Mouse (Mus musculus) embryo, embryonic 11.5 days (tissue): ENCODE data around the gene Hoxd4.

ENCODE experiments used
- DNase-seq: peaks from one replicate; pipeline ENCODE4 v3.0.0-alpha.2; 2012; ENCODE audit warnings: low read depth, low spot score

The Hoxd4 gene

DNA sequence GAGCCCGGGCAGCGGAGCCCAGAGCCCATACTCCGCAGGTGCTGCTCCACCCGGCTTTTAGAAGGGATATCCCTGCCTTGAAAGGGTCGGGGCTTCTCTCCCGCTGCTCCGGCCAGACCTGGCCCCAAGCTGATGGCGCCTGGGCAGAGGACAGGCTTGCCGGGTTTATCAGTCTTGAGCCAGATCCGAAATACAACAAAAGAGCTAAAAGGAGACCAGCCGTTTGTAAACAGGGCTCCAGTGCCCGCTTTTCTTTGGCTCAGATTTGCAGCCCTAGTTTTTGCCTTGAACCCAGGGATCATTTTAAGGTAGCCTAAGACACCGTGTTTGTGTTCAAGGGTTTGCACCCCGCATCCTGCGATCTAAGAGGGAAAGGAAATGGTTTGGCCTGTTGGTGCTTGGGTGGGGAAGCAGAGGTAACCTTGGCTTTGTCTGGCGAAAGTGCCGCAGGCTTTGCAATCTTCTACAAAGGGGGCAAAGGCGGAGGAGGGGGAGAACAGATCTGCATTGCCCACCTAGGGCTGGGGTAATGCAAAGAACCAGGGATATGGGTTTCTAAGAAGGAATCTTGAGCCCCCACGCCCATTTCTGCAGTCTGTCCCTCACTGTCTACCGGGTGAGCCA, 18.8 kb upstream of the Hoxd4 start:
- DNase-seq, result no peak

DNA sequence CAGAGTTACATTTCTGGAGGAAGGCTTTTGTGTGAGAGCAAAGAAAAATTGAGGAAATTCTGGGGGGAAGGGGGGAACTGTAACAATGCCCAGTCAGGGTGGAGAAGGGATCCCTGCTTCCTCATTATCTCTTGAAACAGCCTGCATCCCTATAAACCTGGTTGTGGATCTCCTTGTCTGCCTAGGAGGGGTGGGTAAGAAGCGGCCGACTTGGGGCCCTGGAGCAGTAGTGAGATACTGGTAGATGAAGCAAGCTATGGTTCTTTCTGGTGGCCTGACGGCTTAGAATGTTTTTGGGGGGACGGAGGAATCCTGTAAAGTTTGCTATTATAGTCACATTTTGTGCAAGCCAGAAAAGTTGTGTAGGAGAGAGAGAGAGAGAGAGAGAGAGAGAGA, 18.3 kb upstream of the Hoxd4 start:
- DNase-seq, result no peak

DNA sequence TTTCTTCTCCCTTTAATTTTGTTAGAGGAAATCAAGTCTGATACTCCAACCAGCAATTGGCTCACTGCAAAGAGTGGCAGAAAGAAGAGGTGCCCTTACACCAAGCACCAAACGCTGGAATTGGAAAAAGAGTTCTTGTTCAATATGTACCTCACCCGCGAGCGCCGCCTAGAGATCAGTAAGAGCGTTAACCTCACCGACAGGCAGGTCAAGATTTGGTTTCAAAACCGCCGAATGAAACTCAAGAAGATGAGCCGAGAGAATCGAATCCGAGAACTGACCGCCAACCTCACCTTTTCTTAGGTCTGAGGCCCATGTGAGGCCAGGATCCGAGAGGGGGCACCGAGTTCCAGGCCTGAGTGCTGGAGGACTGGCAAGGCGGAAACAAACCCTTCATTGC, 17.7 kb upstream of the Hoxd4 start:
- no peak for DNase-seq

DNA sequence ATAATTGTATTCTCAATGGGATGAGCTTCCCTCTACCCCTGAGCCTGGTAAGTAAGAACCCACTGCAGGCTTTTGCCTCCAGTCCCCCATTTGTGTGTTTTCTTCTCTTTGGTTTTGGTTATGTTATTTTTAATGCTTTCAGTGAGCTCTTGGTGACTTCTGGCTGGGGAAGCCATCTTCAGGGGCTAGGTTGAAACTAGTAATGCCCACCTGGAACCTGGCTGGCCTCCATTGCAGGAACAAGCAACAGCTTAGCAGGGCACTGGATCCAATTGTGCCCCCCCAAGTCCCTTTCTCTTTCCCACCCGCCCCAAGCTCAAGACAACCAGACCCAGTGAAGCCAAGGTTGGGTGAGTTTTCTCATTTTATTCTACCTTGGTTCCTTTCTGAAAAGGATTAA, 16.3 kb upstream of the Hoxd4 start:
- DNase-seq, result no peak

DNA sequence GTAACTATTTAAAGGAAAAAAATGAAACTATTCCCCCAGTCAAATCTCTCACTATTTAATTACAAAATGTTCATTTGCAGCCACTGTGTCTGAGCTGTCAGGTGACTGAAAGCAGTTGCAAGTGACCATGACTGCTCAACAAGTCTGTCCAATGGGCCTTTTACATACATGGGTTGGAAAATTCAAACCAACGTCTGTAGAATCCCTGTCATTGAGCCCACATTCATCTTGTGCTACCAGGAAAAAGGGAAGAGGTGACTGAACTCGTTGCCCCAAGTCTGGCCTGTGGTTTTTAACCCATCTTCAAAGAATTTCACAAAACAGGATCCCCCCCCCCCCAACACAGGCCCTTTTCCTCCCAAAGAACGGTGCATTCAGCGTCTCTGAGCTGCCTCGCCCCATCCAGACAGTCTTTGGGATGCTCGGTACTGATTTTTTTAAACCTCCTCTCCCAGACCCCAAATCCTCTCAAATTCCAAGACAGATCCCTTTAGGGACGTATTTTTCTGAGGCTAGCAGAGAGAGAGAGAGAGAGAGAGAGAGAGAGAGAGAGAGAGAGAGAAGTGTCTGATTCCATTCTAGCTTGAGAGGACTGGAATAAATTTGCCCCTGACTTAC, 15.8 kb upstream of the Hoxd4 start:
- DNase-seq, result no peak

DNA sequence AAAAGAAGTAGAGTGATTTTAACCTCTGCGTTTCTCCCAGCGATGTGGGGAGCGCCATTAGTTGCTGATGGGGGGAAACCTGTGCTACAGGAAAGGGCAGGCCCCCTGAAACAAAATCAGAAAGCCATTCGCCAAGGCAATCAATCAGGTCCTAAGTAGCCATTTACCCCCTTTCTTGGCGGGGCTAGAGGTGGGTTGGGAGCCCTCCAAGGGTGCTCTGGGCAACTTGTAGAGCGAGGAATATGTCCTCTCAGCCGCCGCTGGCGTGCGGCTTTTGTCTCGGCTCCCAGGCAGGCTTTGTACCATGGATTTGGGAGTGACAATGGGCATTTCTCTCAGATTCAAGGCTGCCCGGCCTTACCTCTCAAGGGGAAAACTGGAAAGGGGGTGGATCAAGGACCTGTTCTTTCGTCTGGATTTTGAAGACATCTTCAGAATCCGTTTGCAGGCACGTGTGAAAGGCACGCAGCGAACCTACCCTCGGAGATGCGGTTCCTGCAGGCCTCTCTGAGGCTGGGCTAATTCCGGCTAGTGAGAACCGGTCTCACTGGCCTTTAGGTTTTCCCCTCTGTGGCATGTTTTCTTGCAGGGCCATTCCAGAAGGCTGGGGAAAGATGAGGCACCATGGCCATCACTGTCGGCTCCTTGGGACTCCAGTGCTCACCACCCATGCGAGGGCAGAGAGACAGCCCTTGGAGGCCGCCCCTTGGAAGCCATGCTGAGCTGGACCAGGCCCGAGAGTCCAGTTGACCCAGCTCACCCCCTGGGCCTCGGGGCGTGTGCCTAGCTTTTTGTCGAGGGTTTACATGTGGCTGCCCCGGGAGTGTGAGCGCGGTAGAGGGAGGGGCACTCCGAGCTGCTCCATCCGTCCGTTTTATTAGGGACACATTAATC, 15.0 kb upstream of the Hoxd4 start:
- no peak for DNase-seq

DNA sequence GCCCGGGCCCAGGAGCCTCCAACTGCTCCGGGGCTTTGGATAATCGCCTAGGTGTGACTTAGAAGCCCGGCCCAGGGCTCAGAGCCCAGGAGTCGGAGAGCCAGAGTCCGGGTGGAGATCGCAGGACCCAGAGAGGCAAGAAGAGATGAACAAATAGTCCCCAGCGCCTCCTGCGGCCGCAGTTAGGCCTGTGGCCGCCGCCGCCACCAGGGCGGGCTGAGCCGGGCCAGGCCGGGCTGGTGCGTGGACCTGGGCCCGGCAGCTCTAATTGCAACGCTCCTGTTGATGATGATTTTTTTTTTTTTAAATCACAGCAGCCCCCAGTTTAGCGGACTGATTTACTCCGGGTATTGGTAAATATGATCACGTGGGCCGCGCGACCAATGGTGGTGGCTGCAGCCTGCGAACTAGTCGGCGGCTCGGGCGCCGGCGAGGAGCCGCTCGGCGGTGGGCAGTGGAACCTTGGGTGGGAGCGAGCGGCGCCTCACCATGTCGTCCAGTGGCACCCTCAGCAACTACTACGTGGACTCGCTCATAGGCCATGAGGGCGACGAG, 14.1 kb upstream of the Hoxd4 start, which contains the start of gene Hoxd9:
Hoxd9 (plus strand) TSS at position 161 of the 555 bp plus-strand sequence.
- no peak for DNase-seq

DNA sequence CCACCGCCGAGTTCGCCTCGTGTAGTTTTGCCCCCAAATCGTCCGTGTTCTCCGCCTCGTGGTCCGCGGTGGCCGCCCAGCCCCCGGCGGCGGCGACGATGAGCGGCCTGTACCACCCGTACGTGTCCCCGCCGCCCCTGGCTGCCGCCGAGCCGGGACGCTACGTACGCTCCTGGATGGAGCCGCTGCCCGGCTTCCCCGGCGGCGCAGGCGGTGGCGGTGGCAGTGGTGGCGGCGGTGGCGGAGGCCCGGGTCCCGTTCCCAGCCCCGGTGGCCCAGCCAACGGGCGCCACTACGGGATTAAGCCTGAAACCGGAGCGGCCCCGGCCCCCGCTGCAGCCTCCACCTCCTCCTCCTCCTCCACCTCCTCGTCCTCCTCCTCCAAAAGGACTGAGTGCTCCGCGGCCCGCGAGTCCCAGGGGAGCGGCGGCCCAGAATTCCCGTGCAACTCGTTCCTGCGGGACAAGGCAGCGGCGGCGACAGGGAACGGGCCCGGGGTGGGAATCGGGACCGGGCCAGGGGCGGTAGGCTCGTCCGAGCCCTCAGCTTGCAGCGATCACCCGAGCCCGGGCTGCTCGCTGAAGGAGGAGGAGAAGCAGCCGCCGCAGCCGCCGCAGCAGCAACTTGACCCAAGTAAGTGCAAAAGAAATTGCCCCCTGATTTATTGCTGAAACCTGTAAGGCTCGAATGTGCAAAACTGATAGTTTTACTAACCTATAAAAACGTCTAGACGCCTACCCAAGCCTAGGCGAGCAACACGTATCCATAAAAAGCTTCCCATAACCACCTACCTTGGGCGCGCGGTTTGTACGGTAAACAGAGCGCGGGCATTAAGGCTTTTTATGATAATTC, 13.3 kb upstream of the Hoxd4 start:
- DNase-seq, result no peak

DNA sequence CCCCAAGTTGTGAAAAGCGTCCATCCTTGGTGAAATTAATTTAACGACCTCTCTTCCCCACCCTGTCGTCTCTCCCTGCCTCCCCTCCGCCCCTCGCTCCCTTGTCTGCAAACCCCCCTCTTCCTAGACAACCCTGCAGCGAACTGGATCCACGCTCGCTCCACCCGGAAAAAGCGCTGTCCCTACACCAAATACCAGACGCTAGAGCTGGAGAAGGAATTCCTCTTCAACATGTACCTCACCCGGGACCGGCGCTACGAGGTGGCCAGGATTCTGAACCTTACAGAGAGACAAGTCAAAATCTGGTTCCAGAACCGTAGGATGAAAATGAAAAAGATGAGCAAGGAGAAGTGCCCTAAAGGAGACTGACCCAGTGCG, 12.7 kb upstream of the Hoxd4 start:
- no peak for DNase-seq

DNA sequence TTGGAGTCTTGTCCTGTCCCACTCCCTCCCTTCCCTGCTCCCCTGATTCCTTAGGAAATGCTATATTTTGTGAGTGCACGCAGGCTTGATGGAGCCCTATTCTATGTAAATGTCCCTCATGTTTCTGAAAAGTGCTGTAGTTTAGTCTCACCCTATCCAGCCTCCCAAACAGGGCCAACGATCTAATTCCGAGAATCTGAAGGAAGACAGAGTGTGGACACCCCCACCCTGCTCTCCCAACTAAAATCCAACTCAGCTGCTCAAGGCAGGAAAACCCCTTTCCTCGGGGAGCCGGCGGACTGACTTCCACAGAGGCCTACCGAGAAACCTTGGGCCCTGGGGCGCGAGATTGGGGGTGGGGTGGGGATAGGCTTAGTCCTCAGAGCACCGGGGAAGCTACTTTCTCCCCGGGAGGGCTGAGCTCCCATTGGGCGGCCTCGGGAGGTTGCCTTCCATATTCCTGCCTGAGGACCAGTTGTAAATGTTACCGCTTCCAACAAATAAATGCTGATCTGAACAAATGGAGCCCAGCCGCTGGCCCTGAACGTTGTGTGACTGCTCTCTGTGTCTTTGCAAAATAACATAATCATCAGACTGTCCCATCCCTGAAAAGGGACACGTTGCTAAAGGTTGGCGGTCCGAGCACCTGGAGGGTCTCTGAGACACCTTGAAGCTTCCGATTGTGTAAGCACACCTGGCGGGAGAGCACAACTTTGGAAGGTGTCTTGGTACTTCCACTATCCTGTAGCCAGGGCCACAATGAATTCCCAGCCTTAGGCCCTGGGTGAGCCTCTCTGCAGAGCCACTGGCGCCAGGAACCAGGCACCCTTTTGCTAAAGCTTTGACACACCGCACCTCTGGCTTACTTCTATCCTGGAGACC, 11.8 kb upstream of the Hoxd4 start:
- DNase-seq, result no peak

DNA sequence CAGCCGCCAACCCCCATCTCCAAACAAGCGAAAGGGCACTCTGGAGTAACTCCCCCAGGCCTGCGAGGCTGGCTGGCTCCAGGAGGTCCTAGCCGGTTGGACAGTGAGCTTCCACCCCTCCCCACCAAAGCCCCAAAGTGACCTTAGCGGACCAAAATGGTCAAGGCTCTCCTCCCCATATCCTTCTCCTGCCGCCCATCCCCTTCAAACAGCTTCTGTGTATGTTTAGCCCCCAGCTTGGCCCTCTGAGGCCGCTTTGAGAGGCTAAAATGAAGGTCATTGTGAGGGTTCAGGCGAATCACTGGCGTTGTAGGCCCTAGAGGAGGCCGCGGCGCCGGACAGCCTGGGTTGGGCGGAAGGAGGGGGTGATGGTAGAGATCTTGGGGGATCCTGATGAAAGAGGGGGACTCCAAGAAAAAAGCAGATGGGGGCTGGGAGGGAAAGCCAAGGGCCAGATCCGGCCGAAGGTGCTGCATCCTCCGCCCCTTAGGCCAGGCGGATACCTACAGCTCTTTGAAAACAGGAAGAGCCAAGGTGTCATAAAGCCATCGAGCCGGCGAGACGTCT, 11.1 kb upstream of the Hoxd4 start:
- DNase-seq, result no peak

DNA sequence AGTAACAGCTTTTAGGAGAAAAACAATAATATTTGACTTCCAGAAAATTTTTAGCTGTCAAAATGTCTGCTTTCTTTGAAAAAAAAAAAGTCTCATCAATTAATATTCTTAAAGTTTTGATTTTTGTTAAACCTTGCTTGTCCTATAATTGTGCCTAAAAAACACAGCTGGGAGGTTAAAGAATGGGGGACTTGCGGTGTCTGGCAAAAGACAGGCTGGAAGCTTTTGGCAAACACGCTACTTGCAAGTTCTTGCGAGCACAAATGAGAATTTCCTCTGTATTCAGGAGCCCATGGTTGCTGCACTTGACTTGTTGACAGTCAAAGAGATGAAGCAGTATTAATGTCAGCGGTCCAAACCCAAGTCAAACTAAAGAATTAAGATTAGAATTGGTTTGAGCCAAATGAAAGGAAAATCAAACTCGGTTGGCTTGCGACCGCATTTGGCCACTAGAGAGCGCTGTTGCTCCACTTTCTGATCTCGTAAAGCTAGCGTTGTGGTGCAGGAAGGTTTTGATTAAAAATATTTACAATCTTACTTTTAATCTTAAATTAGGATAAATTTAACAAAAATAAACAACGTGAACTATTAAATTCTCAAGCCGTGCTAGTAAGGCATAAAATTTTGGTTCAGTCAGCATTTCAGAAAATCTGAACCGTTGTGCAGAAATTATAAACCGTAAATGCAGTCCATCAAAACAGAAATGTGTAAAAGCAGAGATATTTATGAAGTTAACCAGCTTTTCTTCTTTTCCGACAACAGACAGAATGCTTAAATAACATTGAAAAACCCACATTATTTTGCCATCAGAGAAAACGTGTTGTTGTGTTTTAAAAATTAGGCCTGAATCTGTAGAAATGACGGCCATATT, 9.5 kb upstream of the Hoxd4 start:
- no peak for DNase-seq

DNA sequence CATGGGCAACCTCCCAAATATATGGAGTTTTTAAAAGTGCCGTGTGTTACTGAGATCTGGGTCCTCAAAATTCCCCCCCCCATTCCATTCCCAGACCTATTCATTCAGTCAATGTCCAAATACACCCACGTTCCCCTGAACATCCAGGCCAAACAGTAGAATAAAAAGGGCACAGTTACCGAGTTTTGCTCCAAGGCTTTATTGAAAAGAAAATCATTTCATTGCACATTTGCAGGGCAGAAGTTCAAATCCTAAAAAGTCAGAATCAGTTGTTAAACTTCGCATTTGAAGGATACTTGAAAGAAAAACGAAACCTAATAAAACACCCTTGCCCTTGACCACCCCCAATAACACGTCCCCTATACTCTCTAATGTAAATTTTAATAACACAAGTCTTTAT, 8.9 kb upstream of the Hoxd4 start:
- no peak for DNase-seq

DNA sequence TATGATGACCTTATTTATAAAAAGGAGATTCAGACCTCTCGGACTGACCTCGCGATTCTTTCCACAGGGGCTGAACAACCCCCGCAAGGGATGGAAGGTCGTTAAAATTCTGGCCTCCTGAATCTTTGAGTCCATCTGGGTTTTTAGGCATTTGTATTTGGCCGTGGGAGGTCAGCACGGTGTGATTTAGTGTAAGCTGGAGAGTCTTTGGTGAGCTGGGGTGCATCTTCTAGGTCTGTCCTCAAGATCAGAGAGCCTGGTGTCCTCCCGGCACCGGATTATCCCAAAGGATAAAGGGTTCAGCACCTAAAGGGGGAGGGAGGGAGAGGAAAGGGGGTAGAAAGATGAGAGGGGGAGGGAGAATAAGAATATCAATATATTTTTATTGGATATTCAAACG, 8.4 kb upstream of the Hoxd4 start:
- no peak for DNase-seq

DNA sequence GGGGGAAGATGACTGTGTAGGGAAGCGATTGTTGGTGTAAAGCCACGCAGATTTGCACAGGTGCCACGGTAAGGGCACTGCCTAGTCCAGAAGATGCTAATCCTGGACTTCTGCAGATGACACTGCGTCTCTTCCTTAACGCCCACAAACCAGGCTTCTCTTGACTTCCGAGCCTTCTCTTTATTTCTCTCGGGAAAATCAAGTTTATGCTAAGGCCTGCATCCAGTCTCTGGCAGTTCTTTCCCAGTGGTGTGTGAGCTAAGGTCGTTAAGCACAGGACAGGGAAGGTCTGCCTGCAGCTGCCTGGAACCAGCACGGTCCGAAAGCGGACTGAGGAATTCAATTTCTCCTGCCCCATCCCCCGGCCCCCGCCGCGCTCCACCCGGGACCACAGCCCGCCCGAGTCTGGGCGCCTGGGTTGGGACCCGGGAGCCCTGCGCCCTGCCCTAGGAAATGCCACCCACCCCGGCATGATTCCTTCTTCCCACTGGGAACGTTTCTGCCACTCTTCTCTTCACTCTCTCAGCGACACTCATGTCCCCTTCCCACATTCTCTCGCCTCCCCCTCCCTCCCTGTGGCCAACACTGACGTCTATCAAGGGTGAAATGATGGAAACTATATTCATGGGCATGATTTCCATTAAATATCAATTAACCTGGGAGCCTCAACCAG, 7.9 kb upstream of the Hoxd4 start:
- no peak for DNase-seq

DNA sequence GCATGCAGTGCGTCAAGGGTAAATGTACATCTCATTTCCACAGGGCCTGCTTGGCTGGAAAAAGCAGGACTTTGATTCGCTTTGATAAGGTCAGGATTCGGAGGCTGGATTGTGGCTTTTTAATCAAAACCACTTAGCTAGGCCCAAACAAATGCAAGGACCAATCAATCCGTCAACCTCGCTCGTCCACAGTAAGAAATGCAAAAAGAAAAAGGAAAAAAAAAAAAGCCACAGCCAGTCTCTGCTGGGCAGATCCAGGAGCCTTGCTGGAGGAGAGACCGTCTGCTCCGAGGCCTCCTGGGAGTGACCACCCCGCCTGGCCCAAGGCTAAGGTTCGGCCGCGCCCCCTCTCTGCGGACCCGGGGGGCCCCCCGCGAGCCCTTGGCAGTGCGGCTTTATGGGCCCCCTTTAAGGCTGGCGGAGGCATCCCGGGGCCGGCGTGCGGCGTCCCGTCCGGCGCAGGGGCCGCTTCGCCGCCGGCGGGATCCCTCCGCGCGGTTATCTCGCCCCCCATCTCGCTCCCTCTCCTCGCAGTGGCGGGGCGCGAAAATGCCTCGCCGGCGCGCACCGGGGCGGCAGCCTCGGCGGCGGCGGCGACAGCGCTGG, 7.2 kb upstream of the Hoxd4 start, which contains the start of gene Hoxd8:
Hoxd8 (plus strand) TSS at position 223 of the 606 bp plus-strand sequence.
- DNase-seq, result no peak

DNA sequence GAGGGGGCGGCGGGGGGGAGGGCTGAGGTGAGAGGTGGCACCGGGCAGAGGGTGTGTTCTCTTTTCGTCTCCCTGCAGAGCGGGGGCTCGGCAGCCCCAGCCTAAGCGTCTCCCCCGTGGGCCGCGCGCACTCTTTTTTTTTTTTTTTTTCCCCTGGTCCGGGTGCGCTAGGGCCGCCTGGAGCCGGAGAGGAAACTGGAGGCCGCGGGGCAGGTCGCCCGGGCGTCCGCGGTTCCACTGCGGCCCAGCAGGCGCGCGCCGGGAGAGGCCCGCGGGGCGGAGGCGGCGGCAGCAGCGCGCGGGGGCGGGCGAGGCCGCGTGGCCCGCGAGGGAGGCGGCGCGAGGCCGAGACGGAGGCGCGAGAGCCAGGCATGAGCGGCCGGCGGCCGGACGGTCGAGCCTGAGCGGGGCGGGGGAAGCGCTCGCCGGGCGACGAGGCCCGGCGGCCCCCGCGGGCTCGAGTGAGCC, 6.7 kb upstream of the Hoxd4 start:
- no peak for DNase-seq

DNA sequence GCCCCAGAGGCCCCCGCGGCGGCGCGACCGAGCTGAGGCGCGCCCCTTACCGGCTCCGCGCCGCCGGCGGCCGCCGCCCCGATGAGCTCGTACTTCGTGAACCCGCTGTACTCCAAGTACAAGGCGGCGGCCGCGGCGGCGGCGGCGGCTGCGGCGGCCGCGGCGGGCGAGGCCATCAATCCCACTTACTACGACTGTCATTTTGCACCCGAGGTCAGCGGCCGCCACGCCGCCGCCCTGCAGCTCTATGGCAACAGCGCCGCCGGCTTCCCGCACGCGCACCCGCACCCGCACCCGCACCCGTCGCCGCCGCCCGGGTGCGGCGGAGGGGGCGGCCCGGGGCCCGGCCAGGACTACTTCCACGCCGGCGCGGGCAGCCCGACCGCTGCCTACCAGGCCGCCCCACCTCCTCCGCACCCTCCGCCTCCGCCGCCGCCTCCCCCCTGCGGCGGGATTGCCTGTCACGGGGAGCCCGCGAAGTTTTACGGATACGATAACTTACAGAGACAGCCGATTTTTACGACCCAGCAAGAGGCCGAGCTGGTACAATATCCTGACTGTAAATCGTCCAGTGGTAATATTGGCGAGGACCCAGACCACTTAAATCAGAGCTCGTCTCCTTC, 6.2 kb upstream of the Hoxd4 start:
- DNase-seq, result no peak
